Mouse (Mus musculus): ENCODE measurements around the gene Dlec1.

The Dlec1 gene

DNA sequence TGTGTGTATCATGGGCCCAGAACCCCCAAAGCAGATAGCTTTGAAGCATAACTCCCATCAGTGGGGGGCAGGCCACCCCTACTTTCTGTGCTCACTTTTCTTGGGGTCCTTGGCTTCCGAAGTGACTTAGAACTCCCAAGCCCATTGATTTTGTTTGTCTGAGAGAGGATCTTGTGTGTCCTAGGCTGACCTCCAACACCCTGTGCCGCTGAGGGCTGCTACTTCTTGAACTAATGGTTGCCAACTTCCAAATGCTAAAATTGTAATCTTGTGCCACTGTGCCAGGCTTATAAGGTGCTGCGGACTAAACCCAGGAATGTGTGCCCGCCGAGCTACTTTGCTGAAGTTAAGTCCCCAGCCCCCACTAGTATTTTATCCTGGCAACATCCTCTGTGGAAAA is 11.8 kb upstream of the Dlec1 start:
- no peak for DNase-seq

DNA sequence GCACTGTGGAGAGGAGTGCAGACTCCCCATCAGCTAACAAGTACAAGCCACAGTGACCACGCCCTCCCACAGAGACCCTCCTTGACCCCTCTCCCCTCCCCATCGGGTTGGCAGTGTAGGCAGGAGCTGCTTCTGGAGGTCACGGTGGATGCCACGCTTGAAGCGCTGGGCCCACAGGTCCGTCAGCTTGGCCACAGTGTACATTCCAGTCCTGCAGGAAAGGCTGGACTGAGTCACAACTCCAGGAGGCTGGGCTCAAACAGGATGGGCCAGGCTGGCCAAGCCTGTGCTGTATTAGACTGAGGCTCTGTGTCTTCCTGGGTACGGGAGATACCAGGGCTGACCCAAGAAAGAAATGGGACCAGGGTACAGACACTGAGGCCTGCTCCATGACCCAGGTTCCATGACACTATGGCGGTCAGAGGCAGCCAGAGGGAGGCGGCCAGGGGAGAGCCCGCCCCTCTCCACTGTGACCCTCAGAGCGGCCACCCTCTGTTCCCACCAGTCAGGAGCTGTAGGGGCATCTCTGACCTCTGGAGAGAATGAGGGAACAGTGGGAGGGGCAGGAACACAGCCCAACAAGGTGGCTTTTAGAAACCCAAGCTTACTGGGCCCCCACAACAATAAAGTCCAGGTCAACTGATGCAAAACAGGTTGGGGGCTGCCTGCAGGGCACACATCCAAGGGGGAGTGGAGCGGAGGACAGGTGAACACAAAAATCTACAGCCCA is 10.5 kb upstream of the Dlec1 start:
- DNase-seq: peak in 1 of 2 experiments; percentile 43

DNA sequence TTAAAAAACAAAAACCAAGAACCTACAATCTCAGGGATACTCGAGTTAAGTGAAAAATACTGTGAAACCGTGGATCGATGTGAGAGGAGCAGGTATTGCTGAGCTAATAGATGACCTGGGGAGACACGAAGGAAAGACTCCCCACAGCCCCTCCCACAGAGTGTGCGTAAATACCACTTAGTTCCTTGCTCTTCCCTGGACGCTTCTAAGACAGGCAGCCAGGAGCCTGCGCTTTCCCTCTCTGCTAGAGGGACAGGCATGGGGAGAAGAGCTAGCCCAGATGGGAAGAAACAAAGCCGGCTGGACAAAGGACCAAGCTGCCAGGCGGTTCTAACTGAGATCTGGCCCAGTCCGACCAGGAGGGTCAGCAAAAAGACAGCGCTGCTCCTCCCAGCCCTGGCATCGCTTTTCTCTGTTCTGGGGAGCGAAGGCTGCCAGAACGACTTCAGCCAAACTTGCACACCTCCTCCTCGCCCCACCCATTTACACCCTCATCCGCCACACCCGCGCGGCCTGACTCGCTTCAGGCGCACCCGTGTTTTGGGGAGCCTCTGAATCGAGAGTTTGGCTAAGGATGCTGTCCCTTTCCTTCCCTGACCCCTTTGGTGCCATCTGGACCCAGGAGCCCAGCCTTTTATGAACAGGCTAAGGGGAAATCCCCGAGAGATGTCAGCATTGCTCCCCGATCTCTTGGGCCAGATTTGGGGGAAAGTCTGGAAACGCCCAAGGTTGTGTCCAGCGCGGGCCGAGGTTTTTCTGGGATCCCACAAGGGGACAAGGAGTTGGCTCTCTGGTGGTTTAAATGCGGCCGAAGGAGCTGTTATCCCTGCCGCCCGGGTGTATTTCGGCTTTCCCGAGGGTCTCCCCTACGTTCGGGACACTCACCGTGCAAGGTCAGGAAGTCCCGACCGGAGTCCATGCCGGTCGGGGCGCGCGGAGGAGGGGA is 9.5 kb upstream of the Dlec1 start:
- peak; percentile 77 to 82 for DNase-seq

DNA sequence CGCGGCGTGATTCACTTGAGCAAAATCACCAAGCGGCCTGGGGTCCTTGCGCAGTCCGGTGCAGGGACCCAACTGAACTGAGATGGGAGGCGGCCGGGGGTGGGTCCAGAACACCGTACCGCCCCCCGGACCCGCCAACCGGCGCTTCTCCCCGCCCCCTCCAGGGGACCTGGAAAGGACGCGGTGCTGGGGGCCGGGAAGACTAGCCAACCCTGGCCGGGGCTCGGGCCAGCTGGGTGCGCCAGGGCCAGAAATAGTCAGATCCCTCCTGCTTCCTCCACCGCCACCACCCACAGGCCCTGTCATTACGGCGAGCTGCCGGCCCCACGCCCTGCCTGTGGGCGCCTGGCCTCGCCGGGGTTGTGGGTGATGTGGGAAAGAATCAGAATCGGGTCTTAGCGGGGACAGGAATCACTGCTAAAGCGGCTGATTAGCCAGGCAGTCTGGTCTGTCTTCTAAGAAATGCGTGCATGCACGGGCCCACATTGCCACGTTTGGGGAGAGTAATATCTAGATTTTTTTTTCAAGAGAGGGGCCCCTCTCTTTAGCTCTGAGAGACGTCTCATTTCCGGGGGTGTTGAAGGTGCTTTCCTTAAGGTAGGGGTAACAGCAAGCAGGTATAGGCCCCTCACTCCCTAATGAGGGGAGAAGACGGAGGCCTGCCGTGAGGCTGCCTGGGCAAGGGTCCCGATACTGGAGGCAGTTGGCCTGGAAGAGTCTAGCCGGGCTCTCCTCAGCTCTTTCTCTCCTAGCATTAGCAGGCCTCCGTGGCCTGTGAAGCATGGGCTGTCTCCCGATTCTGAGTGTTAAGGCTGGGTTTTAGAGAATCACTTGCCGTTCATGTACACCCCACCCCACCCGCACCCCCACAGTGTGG is 8.6 kb upstream of the Dlec1 start, which contains the start of gene Plcd1:
Gene Plcd1 (minus strand): TSS at position 84 of the 877 bp plus-strand sequence.
- peak; percentile 93 to 97 for DNase-seq

DNA sequence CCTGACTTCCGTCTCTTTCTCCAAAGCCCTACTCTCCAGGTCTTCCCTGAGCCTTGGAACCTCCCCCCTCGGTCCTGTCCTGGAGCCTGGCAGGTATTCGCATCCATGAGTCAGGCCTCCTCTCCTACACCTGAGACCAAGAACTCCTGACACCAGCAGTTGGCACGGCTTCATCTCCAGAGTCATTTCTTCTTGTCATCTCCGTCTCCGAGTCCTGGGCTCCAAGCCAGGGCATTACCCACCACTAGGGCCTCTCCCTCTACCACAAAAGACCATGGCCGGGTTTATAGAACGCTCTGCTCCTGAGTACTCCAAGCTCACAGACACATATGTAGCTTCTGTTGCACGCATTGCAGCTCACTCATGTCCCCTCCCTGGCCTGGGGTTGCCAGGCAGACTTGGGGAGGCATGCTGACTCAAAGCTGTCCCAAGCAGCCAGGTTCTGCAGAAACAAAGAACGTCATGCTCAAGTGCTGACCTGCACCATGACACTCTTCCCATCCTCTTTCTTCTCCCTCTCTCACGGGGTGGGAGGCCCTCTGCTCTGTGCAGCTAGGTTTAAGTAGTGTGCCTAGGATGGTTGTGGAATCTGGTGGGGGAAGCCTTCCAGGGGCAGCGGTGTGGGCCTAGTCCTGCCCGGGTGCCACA is 7.7 kb upstream of the Dlec1 start:
- peak; percentile 82 to 85 for DNase-seq

DNA sequence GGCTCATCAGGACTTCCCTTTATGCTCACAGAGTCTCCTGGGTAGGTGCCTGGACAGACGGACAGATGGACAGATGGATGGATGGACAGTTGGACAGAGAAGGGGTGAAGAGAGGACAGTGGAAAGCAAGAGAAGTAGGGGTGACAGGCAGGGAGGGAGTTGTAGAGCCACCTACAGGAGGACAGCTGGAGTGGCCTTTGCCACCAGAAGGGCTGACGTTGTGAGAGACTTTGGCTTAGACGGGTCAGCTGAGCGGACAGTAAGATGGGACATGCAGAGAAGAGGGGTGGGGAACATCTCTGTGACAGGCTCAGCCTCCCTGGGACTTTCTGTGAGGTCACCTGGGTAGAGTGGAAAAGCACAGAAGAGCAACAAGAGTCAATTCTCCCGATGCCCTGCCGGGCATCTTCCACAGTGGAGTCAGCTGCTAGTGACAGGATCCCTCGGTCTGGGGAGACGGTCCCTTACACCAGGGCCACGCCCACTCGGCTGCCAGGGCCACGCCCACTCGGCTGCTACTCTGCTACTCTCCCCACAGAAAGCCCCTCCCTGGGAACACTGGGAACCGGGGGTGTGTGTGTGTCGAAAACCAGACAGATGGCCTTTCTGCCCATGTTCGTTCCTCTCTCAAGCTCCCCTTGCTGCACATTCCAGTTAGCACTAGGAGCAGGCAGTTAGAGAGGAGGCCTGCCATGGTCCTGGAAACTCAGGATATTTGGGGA is 1.9 kb upstream of the Dlec1 start:
- peak; percentile 64 to 68 for DNase-seq

DNA sequence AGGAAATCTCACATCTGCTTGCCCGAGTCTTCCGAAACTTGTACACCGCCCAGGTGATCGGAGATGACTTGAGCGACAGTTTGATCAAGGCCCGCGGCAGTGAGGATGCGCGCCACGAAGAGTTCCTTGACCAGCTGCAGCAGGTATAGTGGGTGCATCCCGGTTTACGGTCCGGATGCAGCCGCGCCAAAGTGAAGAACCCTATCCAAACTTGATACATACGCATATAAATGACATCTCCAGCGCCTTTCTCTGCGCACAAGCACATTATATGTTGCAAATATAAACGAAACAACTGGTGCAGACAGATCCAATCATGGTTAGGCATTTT is 470 bp downstream of the Dlec1 start:
- DNase-seq: no peak

DNA sequence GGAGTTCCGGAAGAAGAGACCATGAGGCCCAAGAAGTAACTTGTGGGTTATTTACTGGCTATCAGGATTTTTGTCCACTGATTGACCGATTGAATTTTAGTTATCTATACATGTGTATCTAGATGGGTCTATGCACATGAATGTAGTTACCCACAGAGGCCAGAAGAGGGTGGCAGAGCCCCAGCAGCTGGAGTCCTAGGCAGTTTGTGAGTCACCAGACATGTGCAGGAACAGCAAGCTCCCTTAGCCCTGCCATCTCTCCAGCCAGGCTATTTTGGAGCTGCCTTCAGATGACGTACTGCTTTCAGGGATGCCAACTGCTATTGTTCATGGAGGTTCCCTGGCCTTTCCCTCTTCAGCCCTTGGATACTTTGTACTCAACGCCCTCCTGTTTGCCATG is 5.3 kb downstream of the Dlec1 start:
- DNase-seq: peak; percentile 66 to 71

DNA sequence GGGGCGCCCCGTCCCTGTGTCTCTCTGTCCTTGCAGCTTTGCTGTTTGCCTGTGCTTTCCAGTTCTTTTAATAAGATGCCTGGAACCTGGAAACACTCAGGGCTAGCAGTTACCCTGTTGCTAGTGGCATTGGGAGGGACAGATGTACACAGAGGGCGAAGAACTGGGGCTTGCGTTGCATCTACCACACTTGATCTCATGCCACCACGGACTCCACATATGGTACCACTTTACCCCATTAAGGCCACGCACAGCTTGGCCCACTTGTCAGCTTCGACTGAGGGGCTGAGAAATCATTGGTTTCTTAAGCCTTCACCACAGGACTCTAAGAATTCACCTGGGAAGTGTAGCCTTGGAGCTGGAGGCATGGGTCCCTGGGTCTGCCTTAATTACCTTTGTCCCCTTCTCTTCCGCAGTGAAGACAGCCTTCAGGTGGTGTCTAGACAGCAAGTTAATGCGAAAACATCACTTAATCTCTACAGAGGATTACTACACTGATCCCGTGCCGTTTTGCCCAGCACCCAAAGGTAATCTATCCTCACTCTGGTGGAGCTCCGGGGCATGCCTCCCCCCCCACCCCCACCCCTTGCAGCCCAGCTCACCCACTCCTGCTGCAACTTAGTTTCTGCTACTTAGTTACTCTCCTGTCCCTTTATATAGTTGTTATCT is 7.5 kb downstream of the Dlec1 start:
- DNase-seq: no peak

DNA sequence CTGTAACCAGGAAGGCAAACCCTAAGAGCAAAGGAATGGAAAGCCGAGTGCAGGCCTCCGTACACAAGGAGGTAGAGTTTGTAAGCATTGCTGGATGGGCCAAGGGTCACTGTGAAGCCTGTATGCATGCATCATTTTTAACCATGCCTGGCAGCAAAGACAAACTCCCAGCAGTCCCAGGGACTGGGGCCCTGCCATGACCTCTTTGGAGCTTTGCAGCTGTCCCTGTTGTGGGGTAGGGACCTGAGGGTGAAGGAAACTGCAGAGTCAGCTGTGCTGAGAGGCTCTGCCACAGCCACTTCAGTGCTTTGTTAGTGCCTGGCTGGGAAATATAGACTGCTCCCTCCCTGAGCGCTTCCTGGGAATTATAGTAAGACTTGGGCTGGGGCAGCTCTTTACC is 8.4 kb downstream of the Dlec1 start:
- no peak for DNase-seq

DNA sequence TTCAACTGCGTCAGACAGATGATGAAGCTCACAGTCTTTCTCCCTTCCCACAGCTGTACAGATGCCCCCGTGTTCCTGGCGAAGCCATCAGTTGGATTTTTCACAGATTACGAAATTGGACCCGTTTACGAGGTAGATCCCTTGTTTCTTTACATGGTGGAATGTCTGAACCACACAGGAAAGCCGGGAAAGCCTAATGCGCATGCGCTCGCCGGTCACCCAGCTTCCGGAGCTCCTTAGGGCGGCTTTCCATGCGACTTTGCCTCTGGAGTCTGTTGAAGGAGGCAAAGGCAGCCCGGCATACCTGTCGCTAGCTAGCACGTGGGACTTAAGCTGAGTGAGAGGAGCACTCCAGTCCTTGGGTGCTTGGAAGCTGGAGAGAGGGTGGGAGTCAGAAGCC is 12.6 kb downstream of the Dlec1 start:
- DNase-seq: no peak

DNA sequence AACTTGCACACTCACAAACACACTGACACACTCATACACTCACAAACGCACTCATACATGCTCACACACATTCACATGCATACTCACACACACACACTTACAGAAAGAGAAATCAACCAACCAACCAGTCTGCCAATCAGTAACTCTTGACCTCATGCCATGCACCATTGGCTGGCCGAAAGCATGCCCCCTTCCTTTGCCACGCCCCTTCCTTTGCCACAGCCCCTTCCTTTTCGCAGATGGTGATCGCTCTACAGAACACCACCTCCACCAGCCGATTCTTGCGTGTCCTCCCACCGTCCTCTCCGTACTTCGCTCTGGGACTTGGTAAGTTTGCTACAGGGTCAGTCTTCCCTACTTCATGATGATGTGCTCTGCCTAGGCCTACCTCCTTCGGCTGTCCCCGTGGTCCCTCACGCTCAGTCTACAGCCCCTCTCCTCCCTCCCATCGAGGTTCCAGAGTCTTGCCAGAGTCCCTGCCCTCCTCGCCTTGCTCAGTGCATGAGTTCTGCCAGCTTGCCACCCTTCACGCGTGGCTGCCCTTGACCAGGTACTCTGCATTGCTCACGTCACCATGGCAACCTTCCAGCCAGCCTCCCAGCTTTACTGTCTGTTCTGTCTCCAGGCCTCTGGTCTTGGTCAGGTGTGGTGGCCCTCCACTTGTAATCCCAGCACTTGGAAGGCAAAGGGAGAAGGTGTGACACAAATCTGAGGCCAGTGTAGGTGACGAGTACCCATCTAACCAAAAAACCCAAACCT is 17.3 kb downstream of the Dlec1 start:
- no peak for DNase-seq

DNA sequence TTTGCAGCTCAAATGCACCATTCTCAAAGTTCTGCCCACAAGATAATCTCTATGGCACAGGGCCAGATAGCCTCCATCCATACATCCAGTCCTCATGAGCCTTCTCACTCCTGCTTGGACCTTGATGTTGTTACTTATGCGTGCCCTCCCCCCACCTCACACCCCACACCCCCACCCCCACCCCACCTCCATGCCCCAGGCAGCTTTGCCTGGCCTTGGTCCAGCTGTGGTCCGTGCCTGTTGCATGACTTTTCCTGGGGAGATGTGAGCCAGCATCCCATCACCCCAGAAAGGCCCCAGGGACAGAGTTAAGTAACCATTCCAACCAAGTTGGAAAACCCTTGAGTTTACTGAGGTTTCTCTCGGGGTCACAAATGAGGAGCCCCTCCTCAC is 17.9 kb downstream of the Dlec1 start:
- DNase-seq: no peak

DNA sequence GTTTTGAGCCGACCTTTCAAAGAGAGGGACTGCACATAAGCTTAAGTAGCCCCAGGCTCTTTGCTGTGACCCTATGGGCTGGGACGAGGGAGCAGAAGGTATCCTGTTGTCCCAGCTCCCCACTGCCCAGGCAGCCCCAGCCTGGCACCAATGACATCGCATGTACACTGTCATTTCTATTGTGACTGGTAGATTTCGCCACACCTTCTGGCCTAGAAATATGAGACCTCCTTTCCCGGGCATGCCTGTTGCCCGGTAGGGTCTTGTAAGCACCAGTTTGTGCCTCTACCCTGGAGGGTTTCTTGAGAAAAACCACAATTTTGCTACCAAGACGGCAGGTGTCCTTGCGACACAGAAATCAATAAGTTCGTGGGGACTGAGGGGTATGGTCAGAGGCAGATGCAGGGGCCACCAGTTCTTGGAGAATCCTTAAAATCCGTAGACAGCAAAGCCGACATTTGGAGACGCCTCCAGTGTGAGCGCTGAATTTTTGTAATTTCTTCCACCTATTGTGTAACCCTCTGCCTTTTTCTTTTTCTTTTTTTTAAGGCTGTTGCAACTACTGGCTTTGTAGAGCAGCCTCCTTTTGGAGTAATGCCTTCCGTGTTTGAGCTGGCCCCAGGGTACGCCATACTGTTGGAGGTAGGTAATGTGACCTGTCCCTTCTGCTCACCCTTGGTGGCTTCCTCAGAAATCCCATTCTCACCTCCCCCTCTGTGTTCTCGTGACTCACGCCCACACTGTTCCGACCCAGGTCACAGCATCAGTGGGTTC is 20.5 kb downstream of the Dlec1 start:
- DNase-seq: no peak

DNA sequence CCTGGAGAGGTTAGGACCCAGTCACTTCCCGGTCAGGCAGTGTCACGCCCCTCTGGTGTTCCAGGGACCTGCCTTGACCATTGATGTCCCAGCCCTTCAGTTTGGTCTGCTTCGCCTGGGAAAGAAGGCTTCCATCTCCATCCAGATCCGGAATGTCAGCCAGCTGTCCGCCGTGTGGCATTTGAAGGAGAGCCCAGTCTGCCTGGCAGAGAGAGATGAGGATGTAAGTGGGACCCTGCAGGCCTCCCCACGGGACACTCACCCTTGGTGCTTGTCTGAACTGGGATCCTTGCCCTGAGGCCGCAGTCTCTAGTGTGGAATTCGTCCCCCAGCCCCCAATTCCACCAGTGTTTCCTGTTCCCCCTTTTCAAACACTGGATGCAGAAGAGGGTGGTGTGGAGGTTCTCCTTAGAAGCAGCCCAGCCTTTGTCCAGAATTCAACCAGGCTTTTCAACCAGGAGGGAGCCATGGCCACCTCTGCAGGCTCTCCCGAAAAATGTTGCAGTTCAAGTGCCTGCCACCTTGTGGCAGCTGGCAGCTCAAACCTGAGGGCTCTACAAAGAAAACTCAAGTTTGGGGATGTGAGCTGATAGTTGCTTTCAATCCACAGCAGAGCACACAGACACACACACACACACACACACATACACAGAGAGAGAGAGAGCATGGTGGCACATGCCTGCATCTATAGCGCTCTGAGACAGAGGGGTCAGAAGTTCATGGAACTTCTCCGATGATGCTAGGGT is 26.3 kb downstream of the Dlec1 start:
- peak; percentile 57 to 67 for DNase-seq

DNA sequence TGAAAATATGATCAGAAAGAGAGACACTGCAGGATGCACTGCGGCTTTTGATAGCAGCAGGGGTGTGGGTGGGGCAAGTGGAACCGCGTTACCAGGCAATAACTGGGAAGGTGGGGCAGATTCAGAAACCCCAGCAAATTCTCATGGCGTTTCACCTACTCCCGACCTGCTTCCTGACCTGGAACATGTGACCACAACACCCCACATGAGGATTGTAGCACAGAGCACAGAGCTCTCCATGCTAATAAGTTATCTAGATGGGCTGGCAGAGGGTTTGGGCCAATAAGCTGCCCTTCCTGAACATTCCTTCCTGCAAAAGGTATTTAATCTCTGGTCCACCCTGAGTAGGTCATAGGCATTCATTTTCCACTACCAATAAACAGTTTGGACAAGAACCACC is 28.4 kb downstream of the Dlec1 start:
- DNase-seq: no peak

DNA sequence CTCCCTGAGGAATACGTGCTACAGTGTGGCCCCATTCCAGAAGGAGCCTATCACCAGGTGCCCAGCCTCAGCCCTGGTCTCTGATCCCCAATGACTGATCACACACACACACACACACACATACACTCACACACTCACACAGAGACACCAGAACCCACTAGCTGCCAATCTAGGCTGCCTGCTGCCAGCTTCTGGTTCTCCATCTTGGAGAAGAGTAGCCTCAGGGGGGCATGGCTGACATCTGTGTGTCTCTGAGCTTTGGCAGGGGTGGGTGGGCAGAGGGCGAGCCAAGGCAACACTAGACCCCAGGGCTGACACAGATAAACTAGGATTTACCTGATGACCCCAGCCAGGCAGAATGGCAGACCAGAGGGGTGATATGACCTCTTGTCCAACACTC is 36.6 kb downstream of the Dlec1 start:
- peak; percentile 69 to 75 for DNase-seq

DNA sequence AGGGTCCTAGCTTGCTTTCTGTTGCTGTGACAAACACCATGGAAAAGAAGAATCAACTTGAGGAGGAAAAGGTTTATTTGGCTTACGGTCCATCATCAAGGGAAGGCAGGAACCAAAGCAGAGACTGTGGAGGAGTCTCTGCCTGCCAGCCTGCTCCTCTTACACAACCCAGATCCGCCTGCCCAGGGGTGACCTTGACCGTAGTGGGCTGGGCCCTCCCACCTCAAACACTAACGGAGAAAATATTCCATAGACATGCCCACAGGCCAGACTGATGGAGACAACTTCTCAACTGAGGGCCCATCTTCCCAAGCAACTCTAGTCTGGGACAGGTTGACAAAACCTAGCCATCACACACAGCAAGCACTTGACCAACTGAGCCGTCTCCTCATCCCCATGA is 39.8 kb downstream of the Dlec1 start:
- DNase-seq: no peak

DNA sequence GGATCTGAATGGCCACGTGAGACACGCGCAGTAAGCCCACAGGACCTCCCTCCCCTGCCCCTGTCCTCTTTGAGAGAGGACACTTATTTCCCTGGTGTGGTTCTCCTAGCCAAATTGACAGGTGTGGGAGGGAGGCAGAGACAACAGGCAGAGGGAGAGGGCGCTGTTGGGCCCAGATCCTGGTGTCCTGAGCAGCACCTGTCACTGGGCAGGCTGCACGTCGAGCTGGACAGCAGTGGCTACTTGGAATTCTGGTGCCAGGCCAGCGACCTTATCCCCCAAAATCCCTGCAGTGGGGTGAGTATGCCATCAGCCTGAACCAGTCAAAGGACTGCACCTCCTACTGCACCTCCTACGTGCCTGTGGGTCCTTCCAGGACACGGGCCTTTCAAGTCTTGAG is 41.1 kb downstream of the Dlec1 start:
- DNase-seq: peak; percentile 50 to 58

Measured in cerebellum, postnatal 10 days (tissue).